Mouse (Mus musculus): ENCODE data around the gene Gm20604. TPM values are rescaled to one million over a fixed set of nuclear protein-coding genes. Genes with fewer than 3 reads are reported as not detected.

The Gm20604 gene
- polyA plus RNA-seq, 1 experiment, result 0.86 TPM

GRCm38 (mm10) chr12:102743589-102744574 lies 14.6 kb downstream of the Gm20604 start, which contains the start of the genes Moap1 and Tmem251:
TSS of gene Moap1 (minus strand) at chr12:102743661.
TSS of gene Tmem251 (plus strand) at chr12:102743762.
- TF ChIP-seq POLR2A (IDR thresholded peaks at IDR 0.05; ENCODE audit: low read depth, low read length) (peak; percentile 43), CTCF (IDR thresholded peaks at IDR 0.05; ENCODE audit: extremely low read depth, insufficient read depth, insufficient read length, insufficient replicate concordance) (no peak)
- no peaks in the 10 kb centered on the region for H3K36me3 ChIP-seq (ENCODE audit: control insufficient read depth, insufficient read depth, low read length)
- peak; percentile 77 to 89 for DNase-seq (ENCODE audit: low read depth in 1 of 2, low spot score in 2 of 2)
- under 1% methylated on average over 62 of the region's 63 CpGs for WGBS
- H3K4me1 ChIP-seq (ENCODE audit: control insufficient read depth, insufficient read depth, insufficient read length), result peaks cover 2% of the 10 kb centered on the region; the same call in 1 of the 2 replicates
- peak within 1 kb of the TSS; percentile 94 for H3K27ac ChIP-seq (ENCODE audit: insufficient read depth, low read length)
- no peaks in the 10 kb centered on the region for H3K27me3 ChIP-seq (ENCODE audit: control insufficient read depth, insufficient read depth, low read length)
- H3K4me3 ChIP-seq (ENCODE audit: extremely low read depth, insufficient read depth, insufficient read length), result peak within 1 kb of the TSS; percentile 96

GRCm38 (mm10) chr12:102743036-102743588 lies 15.4 kb downstream of the Gm20604 start:
- no peaks in the 10 kb centered on the region for H3K36me3 ChIP-seq (ENCODE audit: control insufficient read depth, insufficient read depth, low read length)
- 1% methylated on average over 33 of the region's 33 CpGs for WGBS
- peaks cover 2% of the 10 kb centered on the region; the same call in 1 of the 2 replicates for H3K4me1 ChIP-seq (ENCODE audit: control insufficient read depth, insufficient read depth, insufficient read length)
- peak overlapping the region; percentile 96 for H3K4me3 ChIP-seq (ENCODE audit: extremely low read depth, insufficient read depth, insufficient read length)
- no peak for DNase-seq (ENCODE audit: low read depth in 1 of 2, low spot score in 2 of 2)
- peak overlapping the region; percentile 94 for H3K27ac ChIP-seq (ENCODE audit: insufficient read depth, low read length)
- no peaks in the 10 kb centered on the region for H3K27me3 ChIP-seq (ENCODE audit: control insufficient read depth, insufficient read depth, low read length)
- TF ChIP-seq POLR2A (IDR thresholded peaks at IDR 0.05; ENCODE audit: low read depth, low read length) (no peak), CTCF (IDR thresholded peaks at IDR 0.05; ENCODE audit: extremely low read depth, insufficient read depth, insufficient read length, insufficient replicate concordance) (no peak)

- Histone ChIP-seq H3K36me3 (ENCODE audit: control insufficient read depth, insufficient read depth, low read length) (no peaks in the 10 kb centered on the region), H3K27ac (ENCODE audit: insufficient read depth, low read length) (no peak overlapping the region), H3K27me3 (ENCODE audit: control insufficient read depth, insufficient read depth, low read length) (no peaks in the 10 kb centered on the region), H3K4me1 (ENCODE audit: control insufficient read depth, insufficient read depth, insufficient read length) (peaks cover 2% of the 10 kb centered on the region; the same call in 1 of the 2 replicates), H3K4me3 (ENCODE audit: extremely low read depth, insufficient read depth, insufficient read length) (no peak overlapping the region)
- no peak for TF ChIP-seq CTCF (IDR thresholded peaks at IDR 0.05; ENCODE audit: extremely low read depth, insufficient read depth, insufficient read length, insufficient replicate concordance)
- TF ChIP-seq POLR2A (IDR thresholded peaks at IDR 0.05; ENCODE audit: low read depth, low read length), result no peak
- 86% methylated on average over 7 of the region's 7 CpGs for WGBS
- DNase-seq (ENCODE audit: low read depth in 1 of 2, low spot score in 2 of 2), result no peak
Measured at GRCm38 (mm10) chr12:102742056-102742455, 16.4 kb downstream of the Gm20604 start.

GRCm38 (mm10) chr12:102740285-102740684 lies 18.2 kb downstream of the Gm20604 start:
- Histone ChIP-seq H3K4me3 (ENCODE audit: extremely low read depth, insufficient read depth, insufficient read length) (no peak overlapping the region), H3K27me3 (ENCODE audit: control insufficient read depth, insufficient read depth, low read length) (no peaks in the 10 kb centered on the region), H3K27ac (ENCODE audit: insufficient read depth, low read length) (no peak overlapping the region), H3K4me1 (ENCODE audit: control insufficient read depth, insufficient read depth, insufficient read length) (peaks cover 2% of the 10 kb centered on the region; the same call in 1 of the 2 replicates), H3K36me3 (ENCODE audit: control insufficient read depth, insufficient read depth, low read length) (no peaks in the 10 kb centered on the region)
- 68% methylated on average over 3 of the region's 3 CpGs for WGBS
- peak; percentile 22 to 26 for DNase-seq (ENCODE audit: low read depth in 1 of 2, low spot score in 2 of 2)
- TF ChIP-seq CTCF (IDR thresholded peaks at IDR 0.05; ENCODE audit: extremely low read depth, insufficient read depth, insufficient read length, insufficient replicate concordance) (no peak), POLR2A (IDR thresholded peaks at IDR 0.05; ENCODE audit: low read depth, low read length) (no peak)

- H3K4me1 ChIP-seq (ENCODE audit: control insufficient read depth, insufficient read depth, insufficient read length), result peaks cover 2% of the 10 kb centered on the region; the same call in 1 of the 2 replicates
- WGBS, result 83% methylated on average over 5 of the region's 5 CpGs
- no peak overlapping the region for H3K4me3 ChIP-seq (ENCODE audit: extremely low read depth, insufficient read depth, insufficient read length)
- TF ChIP-seq CTCF (IDR thresholded peaks at IDR 0.05; ENCODE audit: extremely low read depth, insufficient read depth, insufficient read length, insufficient replicate concordance) (no peak), POLR2A (IDR thresholded peaks at IDR 0.05; ENCODE audit: low read depth, low read length) (no peak)
- no peaks in the 10 kb centered on the region for H3K27me3 ChIP-seq (ENCODE audit: control insufficient read depth, insufficient read depth, low read length)
- no peak for DNase-seq (ENCODE audit: low read depth in 1 of 2, low spot score in 2 of 2)
- H3K27ac ChIP-seq (ENCODE audit: insufficient read depth, low read length), result no peak overlapping the region
- H3K36me3 ChIP-seq (ENCODE audit: control insufficient read depth, insufficient read depth, low read length), result no peaks in the 10 kb centered on the region
Measured at GRCm38 (mm10) chr12:102739096-102739495, 19.4 kb downstream of the Gm20604 start.

GRCm38 (mm10) chr12:102733381-102733780 lies 25.1 kb downstream of the Gm20604 start:
- no peak overlapping the region for H3K27ac ChIP-seq (ENCODE audit: insufficient read depth, low read length)
- peak; percentile 76; the same call in 1 of the 2 replicates for TF ChIP-seq CTCF (IDR thresholded peaks at IDR 0.05; ENCODE audit: extremely low read depth, insufficient read depth, insufficient read length, insufficient replicate concordance)
- no peak for TF ChIP-seq POLR2A (IDR thresholded peaks at IDR 0.05; ENCODE audit: low read depth, low read length)
- DNase-seq (ENCODE audit: low read depth in 1 of 2, low spot score in 2 of 2), result peak in 1 of 2 experiments; percentile 43
- whole genome bisulfite sequencing, result 17% methylated on average over 4 of the region's 5 CpGs
- H3K36me3 ChIP-seq (ENCODE audit: control insufficient read depth, insufficient read depth, low read length), result no peaks in the 10 kb centered on the region
- peaks cover 10% of the 10 kb centered on the region; the same call in 1 of the 2 replicates for H3K4me1 ChIP-seq (ENCODE audit: control insufficient read depth, insufficient read depth, insufficient read length)
- no peak overlapping the region for H3K4me3 ChIP-seq (ENCODE audit: extremely low read depth, insufficient read depth, insufficient read length)
- no peaks in the 10 kb centered on the region for H3K27me3 ChIP-seq (ENCODE audit: control insufficient read depth, insufficient read depth, low read length)

Measured in spleen, adult 2 months (tissue).